Mouse (Mus musculus) C2C12 (cell line): ENCODE measurements around the gene Ppp2r2c.

ENCODE experiments used
- CEBPB ChIP-seq: IDR thresholded peaks from one replicate; pipeline ENCODE4 v1.6.1; 2011; ENCODE audit warnings: low read depth, mild to moderate bottlenecking, control low read depth, moderate library complexity
- CTCF ChIP-seq: IDR thresholded peaks from one replicate; pipeline ENCODE4 v1.5.1; 2011; ENCODE audit not compliant: control insufficient read depth, insufficient read depth, insufficient read length
- MAX ChIP-seq: IDR thresholded peaks from one replicate; pipeline ENCODE4 v1.6.1; 2011; ENCODE audit warnings: mild to moderate bottlenecking, control low read depth
- MYOG ChIP-seq: IDR thresholded peaks from one replicate; pipeline ENCODE4 v1.6.1; 2011; ENCODE audit not compliant: control insufficient read depth, insufficient read length; ENCODE audit errors: extremely low read depth
- USF1 ChIP-seq: IDR thresholded peaks from one replicate; pipeline ENCODE4 v1.6.1; 2011; ENCODE audit warnings: low read depth, mild to moderate bottlenecking, control low read depth, moderate library complexity

- TF ChIP-seq MAX (no peak), CTCF (no peak), MYOG (no peak), CEBPB (no peak), USF1 (no peak)
These were observed 24.9 kb downstream of the Ppp2r2c start for GRCm38 (mm10) chr5:36893263-36893662.
